Mouse (Mus musculus) bone marrow macrophage, adult 2 months (primary cell): ENCODE results near the gene Pnpla8. TPM values are rescaled to one million over a fixed set of nuclear protein-coding genes. Genes with fewer than 3 reads are reported as not detected.
A peak's percentile ranks its signal among the peaks of the same experiment; 100 is the strongest.

Experiments used
- H3K27ac ChIP-seq: 2 replicates; pipeline ENCODE4 v1.5.1; 2012; ENCODE audit warnings: low read depth, low read length; ENCODE audit not compliant: insufficient read depth
- H3K4me1 ChIP-seq: 2 replicates; pipeline ENCODE4 v1.6.1; 2012; ENCODE audit warnings: low read length; ENCODE audit not compliant: control insufficient read depth, insufficient read depth
- H3K4me3 ChIP-seq: 2 replicates; pipeline ENCODE4 v1.5.1; 2012; ENCODE audit warnings: mild to moderate bottlenecking, low read length, moderate library complexity; ENCODE audit not compliant: insufficient read depth
- CTCF ChIP-seq: IDR thresholded peaks from 2 replicates; pipeline ENCODE4 v1.5.1; 2012; ENCODE audit warnings: low read depth, mild to moderate bottlenecking, low read length, moderate library complexity
- POLR2A ChIP-seq: IDR thresholded peaks from 2 replicates; pipeline ENCODE4 v1.6.1; 2012; ENCODE audit warnings: mild to moderate bottlenecking, low read depth, low read length, borderline replicate concordance
- polyA plus RNA-seq: library from polyadenylated mRNA; stranded (reverse); fragments of >200 nt; gene quantifications from 2 replicates; pipeline ENCODE4 v1.2.4, GENCODE M21; 2012; ENCODE audit not compliant: missing spikeins, insufficient read depth, insufficient read length

Pnpla8 gene
- polyA plus RNA-seq, 1 experiment = 48.5 TPM

- Histone ChIP-seq H3K4me3 (peak overlapping the region; percentile 44), H3K4me1 (no peaks in the 10 kb centered on the region), H3K27ac (no peak overlapping the region)
- no peak for TF ChIP-seq POLR2A
- TF ChIP-seq CTCF = no peak
These were observed 634 bp downstream of the Pnpla8 start for GRCm38 (mm10) chr12:44221651-44222356.

- Histone ChIP-seq H3K27ac (no peak overlapping the region), H3K4me1 (no peaks in the 10 kb centered on the region), H3K4me3 (no peak overlapping the region)
- TF ChIP-seq CTCF = no peak
- no peak for TF ChIP-seq POLR2A
These were observed 1.9 kb downstream of the Pnpla8 start for GRCm38 (mm10) chr12:44223044-44223443.

GRCm38 (mm10) chr12:44224650-44225049, 3.5 kb downstream of the Pnpla8 start:
- no peak for TF ChIP-seq POLR2A
- no peak for TF ChIP-seq CTCF

GRCm38 (mm10) chr12:44241090-44241489, 19.9 kb downstream of the Pnpla8 start:
- H3K27ac ChIP-seq = no peak overlapping the region
- no peak for TF ChIP-seq POLR2A
- no peak overlapping the region for H3K4me3 ChIP-seq
- no peaks in the 10 kb centered on the region for H3K4me1 ChIP-seq

More at GRCm38 (mm10) chr12:44224650-44225049, 3.5 kb downstream of the Pnpla8 start:
- Histone ChIP-seq H3K4me1 (no peaks in the 10 kb centered on the region), H3K27ac (no peak overlapping the region), H3K4me3 (no peak overlapping the region)

- H3K27ac ChIP-seq = no peak overlapping the region
- no peaks in the 10 kb centered on the region for H3K4me1 ChIP-seq
- TF ChIP-seq POLR2A (no peak), CTCF (no peak)
- H3K4me3 ChIP-seq = no peak overlapping the region
These were observed 21.2 kb downstream of the Pnpla8 start for GRCm38 (mm10) chr12:44242407-44242806.

- TF ChIP-seq CTCF = no peak
- TF ChIP-seq POLR2A = no peak
- Histone ChIP-seq H3K4me1 (no peaks in the 10 kb centered on the region), H3K27ac (no peak overlapping the region), H3K4me3 (no peak overlapping the region)
These were observed 24.6 kb downstream of the Pnpla8 start for GRCm38 (mm10) chr12:44245739-44246138.

- no peak overlapping the region for H3K4me3 ChIP-seq
- no peaks in the 10 kb centered on the region for H3K4me1 ChIP-seq
These were observed 27.3 kb downstream of the Pnpla8 start for GRCm38 (mm10) chr12:44248309-44248977.

GRCm38 (mm10) chr12:44262612-44263011, 41.4 kb downstream of the Pnpla8 start:
- TF ChIP-seq CTCF (no peak), POLR2A (no peak)
- no peak overlapping the region for H3K4me3 ChIP-seq
- 0 out of 2 replicates have a peak, but pooled peaks cover 4% of the 10 kb centered on the region for H3K4me1 ChIP-seq
- no peak overlapping the region for H3K27ac ChIP-seq

More at GRCm38 (mm10) chr12:44248309-44248977, 27.3 kb downstream of the Pnpla8 start:
- no peak for TF ChIP-seq POLR2A
- no peak for TF ChIP-seq CTCF
- no peak overlapping the region for H3K27ac ChIP-seq

GRCm38 (mm10) chr12:44265651-44266050, 44.5 kb downstream of the Pnpla8 start:
- H3K4me1 ChIP-seq = peaks cover 9% of the 10 kb centered on the region

GRCm38 (mm10) chr12:44267196-44267595, 46.0 kb downstream of the Pnpla8 start:
- no peak overlapping the region for H3K4me3 ChIP-seq
- no peak overlapping the region for H3K27ac ChIP-seq
- peaks cover 9% of the 10 kb centered on the region for H3K4me1 ChIP-seq
- no peak for TF ChIP-seq POLR2A
- TF ChIP-seq CTCF = no peak

More at GRCm38 (mm10) chr12:44265651-44266050, 44.5 kb downstream of the Pnpla8 start:
- no peak overlapping the region for H3K4me3 ChIP-seq
- no peak for TF ChIP-seq POLR2A
- no peak for TF ChIP-seq CTCF
- H3K27ac ChIP-seq = peak overlapping the region; percentile 16
